Mouse (Mus musculus) liver, embryonic 12.5 days (tissue): ENCODE data around the gene Tyk2. TPM values are rescaled to one million over a fixed set of nuclear protein-coding genes. Genes with fewer than 3 reads are reported as not detected.
A peak's percentile ranks its signal among the peaks of the same experiment; 100 is the strongest.

Experiments
- ATAC-seq: fragments of 200-750 bp; cut with Nextera tagmentation; 2 replicates; pipeline ENCODE4 v1.8.0; 2017; ENCODE audit warnings: moderate number of reproducible peaks, mild to moderate bottlenecking, moderate library complexity
- H3K27ac ChIP-seq: fragments of 300-500 bp; sonication (generic); 2 replicates; pipeline ENCODE4 v1.5.1; 2016; ENCODE audit warnings: mild to moderate bottlenecking
- H3K27me3 ChIP-seq: fragments of 300-500 bp; sonication (generic); replicated peaks from 2 replicates; pipeline ENCODE4 v1.6.1; 2016; ENCODE audit warnings: mild to moderate bottlenecking, moderate library complexity
- H3K36me3 ChIP-seq: fragments of 300-500 bp; sonication (generic); 2 replicates; pipeline ENCODE4 v1.6.1; 2016; ENCODE audit warnings: mild to moderate bottlenecking, moderate library complexity
- H3K4me1 ChIP-seq: fragments of 300-500 bp; sonication (generic); 2 replicates; pipeline ENCODE4 v1.6.1; 2016
- H3K4me2 ChIP-seq: fragments of 300-500 bp; sonication (generic); 2 replicates; pipeline ENCODE4 v1.6.1; 2016; ENCODE audit warnings: mild to moderate bottlenecking, moderate library complexity
- H3K4me3 ChIP-seq: fragments of 300-500 bp; sonication (generic); 2 replicates; pipeline ENCODE4 v1.5.1; 2016; ENCODE audit warnings: mild to moderate bottlenecking, moderate library complexity
- H3K9ac ChIP-seq: fragments of 300-500 bp; sonication (generic); 2 replicates; pipeline ENCODE4 v1.6.1; 2016; ENCODE audit warnings: mild to moderate bottlenecking, moderate library complexity
- H3K9me3 ChIP-seq: fragments of 300-500 bp; sonication (generic); replicated peaks from 2 replicates; pipeline ENCODE4 v1.6.1; 2016; ENCODE audit warnings: mild to moderate bottlenecking, moderate library complexity
- WGBS: fragments of 180-500 bp; shearing (Covaris S2); methylation state at CpG from one replicate; pipeline ENCODE4 v1.1.7; 2016; ENCODE audit not compliant: insufficient replicate concordance; 5-methylcytosine and 5-hydroxymethylcytosine counted together
- microRNA-seq: library from miRNA; unstranded; fragments of <30 nt; microRNA quantifications from one replicate; pipeline ENCODE4, GENCODE M21; 2017
- polyA plus RNA-seq: library from polyadenylated mRNA; unstranded; fragments of >200 nt; fragmentation: Nextera tagmentation; extraction: Ambion mirVana; gene quantifications from 2 replicates; pipeline ENCODE4 v1.2.1, GENCODE M21; 2016

The Tyk2 gene
- polyA plus RNA-seq, 1 experiment from 2014 or later: 8.5 TPM

DNA sequence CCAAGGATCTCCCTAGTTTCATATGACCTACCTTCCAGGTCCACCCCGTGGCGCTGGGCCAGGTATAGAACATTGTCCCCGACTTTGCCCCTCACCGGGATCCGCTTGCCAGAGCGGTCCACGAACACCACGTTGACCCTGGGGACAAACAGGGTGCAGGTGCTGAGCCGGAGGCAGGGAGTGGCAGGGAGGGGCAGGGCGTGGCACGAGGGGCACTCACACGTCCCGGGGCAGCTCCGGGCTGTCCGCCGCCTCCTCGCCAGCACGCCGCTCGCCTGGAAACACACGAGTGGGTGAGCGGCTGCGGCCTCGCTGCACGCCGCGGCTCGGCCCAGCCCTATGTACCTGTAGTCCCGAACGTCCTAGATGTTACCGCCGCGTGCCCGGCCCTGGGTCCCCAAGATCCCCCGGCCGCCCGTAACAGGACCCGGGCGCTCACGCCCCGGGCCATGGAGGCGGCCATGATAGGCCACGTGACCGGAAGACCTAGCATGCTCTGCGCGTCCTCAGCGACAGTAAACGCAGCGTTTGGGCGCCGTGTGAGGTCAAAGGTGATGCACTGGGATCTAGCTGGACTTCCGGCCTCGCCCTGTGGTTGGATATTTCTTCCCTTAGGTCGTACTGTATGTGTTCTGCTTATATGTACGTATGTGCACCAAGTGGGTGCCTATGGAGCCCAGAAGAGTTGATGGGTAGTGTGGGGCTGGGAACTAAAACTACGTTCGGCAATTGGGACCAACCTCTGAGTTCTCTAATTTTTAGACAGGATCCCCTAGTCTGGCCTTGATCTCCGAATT lies 57.8 kb downstream of the Tyk2 start, which contains the start of the genes Gm49373 and Fdx1l:
Gene Gm49373, minus strand, starts transcription at position 53 of the 797 bp plus-strand sequence.
Gene Fdx1l, minus strand, starts transcription at position 571 of the 797 bp plus-strand sequence.
- peak within 1 kb of the TSS; percentile 73 for H3K27ac ChIP-seq
- H3K4me3 ChIP-seq: peak within 1 kb of the TSS; percentile 87
- no peaks in the 10 kb centered on the region for H3K27me3 ChIP-seq
- peak within 1 kb of the TSS; percentile 93 for H3K4me2 ChIP-seq
- H3K36me3 ChIP-seq: peaks cover 77% of the 10 kb centered on the region
- ATAC-seq: peak; percentile 91
- WGBS: 1% methylated on average over 58 of the region's 58 CpGs
- no peaks in the 10 kb centered on the region for H3K9me3 ChIP-seq
- peaks cover 33% of the 10 kb centered on the region for H3K4me1 ChIP-seq
- peak within 1 kb of the TSS; percentile 85 for H3K9ac ChIP-seq

DNA sequence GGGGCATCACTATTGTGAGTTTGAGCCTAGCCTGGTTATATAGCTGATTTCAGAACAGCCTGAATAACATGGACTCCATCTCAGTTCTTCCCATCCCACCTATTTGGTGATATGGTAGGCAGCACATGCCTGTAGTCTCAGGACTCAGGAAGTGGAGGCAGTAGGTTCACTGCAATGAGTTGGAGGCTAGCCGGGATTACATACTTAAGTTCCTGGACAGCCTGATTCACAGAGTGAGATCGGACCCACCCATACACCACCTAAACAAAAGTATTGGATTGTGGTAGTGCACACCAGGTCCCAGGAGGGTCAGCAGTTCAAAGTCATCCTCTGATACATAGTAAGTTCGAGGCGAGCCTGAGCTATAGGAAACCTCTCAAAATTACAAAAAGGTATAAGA lies 58.4 kb downstream of the Tyk2 start:
- WGBS: 9% methylated on average over 4 of the region's 4 CpGs
- Histone ChIP-seq H3K4me3 (peak overlapping the region; percentile 87), H3K4me2 (peak overlapping the region; percentile 93), H3K4me1 (peaks cover 33% of the 10 kb centered on the region), H3K9me3 (no peaks in the 10 kb centered on the region), H3K9ac (peak overlapping the region; percentile 85), H3K27ac (peak overlapping the region; percentile 73), H3K27me3 (no peaks in the 10 kb centered on the region), H3K36me3 (peaks cover 77% of the 10 kb centered on the region)
- ATAC-seq: peak; percentile 18

DNA sequence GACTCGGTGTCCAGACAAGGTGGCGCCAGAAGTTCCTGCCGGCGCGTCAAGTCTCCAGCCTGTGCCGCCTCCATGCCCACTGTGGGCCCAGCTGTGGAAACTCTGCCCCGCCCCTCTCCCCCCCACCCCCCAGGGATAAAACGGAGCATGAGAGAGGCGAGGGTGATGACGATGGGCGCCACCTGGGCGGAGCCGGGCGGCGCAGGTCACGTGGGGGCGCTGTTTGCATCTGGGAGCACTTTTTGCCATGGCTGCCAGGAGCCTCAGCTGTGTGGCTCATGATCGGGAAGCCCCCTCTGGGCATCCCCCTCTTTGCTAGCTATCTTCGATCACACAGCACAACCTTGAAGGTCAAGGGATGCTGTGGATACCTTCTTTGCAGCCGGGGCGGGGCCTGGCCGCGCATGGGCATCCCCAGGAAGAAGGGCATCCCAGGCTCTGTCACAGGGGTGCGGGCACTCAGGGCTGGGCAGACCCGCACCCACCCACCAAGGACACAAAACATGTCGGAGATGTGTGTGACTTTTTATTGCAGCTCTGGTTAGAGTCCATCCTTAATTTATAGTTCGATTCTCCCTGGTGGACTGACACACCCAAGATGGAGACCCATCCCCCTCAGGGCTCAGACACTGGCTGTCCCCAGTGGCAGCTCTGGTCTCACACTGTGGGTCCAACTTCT lies 63.9 kb downstream of the Tyk2 start, which contains the start of gene Zglp1:
Gene Zglp1, minus strand, starts transcription at position 88 of the 679 bp plus-strand sequence.
- Histone ChIP-seq H3K36me3 (peaks cover 89% of the 10 kb centered on the region), H3K9me3 (no peaks in the 10 kb centered on the region), H3K4me2 (no peak within 1 kb of the TSS), H3K27me3 (no peaks in the 10 kb centered on the region), H3K27ac (no peak within 1 kb of the TSS), H3K9ac (no peak within 1 kb of the TSS), H3K4me3 (no peak within 1 kb of the TSS), H3K4me1 (peaks cover 12% of the 10 kb centered on the region)
- WGBS: 82% methylated on average over 27 of the region's 27 CpGs
- peak; percentile 29; the same call in 1 of the 2 replicates for ATAC-seq

DNA sequence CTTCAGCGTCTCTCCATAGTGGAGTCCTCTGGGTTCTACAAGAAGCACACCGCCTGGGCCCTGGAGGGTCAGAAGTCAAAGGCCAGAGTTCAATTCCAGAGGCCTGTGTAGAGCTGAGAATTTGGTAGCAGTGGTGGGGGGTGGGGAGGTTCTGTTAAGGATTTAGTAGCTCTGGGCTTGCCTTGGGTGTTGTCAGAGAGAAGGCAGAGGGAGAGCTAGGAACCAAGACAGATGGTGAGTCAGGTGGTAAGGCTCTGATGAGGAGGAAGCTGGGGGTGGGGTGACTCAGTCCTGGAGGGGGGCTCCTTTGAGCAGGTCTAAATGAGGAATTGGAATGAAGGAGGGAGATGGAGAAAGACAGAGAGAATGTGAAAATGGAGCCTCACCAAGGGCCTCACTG lies 68.1 kb downstream of the Tyk2 start:
- no peak for ATAC-seq
- WGBS: 81% methylated on average over 2 of the region's 2 CpGs
- Histone ChIP-seq H3K36me3 (peaks cover 63% of the 10 kb centered on the region), H3K9me3 (no peaks in the 10 kb centered on the region), H3K27me3 (no peaks in the 10 kb centered on the region), H3K4me1 (0 out of 2 replicates have a peak, but pooled peaks cover 5% of the 10 kb centered on the region), H3K4me3 (no peak overlapping the region), H3K9ac (no peak overlapping the region), H3K27ac (no peak overlapping the region), H3K4me2 (no peak overlapping the region)

Small RNA genes lying within 50 kb of the gene (microRNA-seq; reads per million reads assigned to microRNA genes)
- 1.1 reads per million for gene Mir7082

Other genes with a start within 250 kb of the Tyk2 start
- gene Ppan, start 243.1 kb downstream of the Tyk2 start, polyA plus RNA-seq: 124 and 132 TPM in 2 replicates
- gene Eif3g, start 232.6 kb downstream of the Tyk2 start, polyA plus RNA-seq: 303 and 313 TPM in 2 replicates
- 97.3 and 101 TPM in 2 replicates for gene Dnmt1, start 171.4 kb downstream of the Tyk2 start, polyA plus RNA-seq
- gene S1pr2, start 154.5 kb downstream of the Tyk2 start, polyA plus RNA-seq: 6.6 and 6.7 TPM in 2 replicates
- 89.3 and 91.4 TPM in 2 replicates for gene Mrpl4, start 128.5 kb downstream of the Tyk2 start, polyA plus RNA-seq
- 9.9 TPM in 2 replicates for gene Icam1, start 115.3 kb downstream of the Tyk2 start, polyA plus RNA-seq
- gene Icam4, start 101.9 kb downstream of the Tyk2 start, polyA plus RNA-seq: 231 and 238 TPM in 2 replicates
- gene Icam5, start 99.2 kb downstream of the Tyk2 start, polyA plus RNA-seq: 0.42 and 0.45 TPM in 2 replicates
- 0.62 TPM in 1 of 2 replicates, not detected in the other for gene Zglp1, start 64.2 kb downstream of the Tyk2 start, polyA plus RNA-seq
- gene Gm49373, start 58.1 kb downstream of the Tyk2 start, polyA plus RNA-seq: 0.77 and 0.98 TPM in 2 replicates
- gene Fdx1l, start 57.6 kb downstream of the Tyk2 start, polyA plus RNA-seq: 48.7 and 49.6 TPM in 2 replicates
- gene Gm38431, start 39.2 kb downstream of the Tyk2 start, polyA plus RNA-seq: 1.2 and 2.1 TPM in 2 replicates
- 39.8 and 43.8 TPM in 2 replicates for gene Raver1, start 39.2 kb downstream of the Tyk2 start, polyA plus RNA-seq
- gene Cdc37, start 18.7 kb upstream of the Tyk2 start, polyA plus RNA-seq: 221 and 228 TPM in 2 replicates
- 2.6 and 2.9 TPM in 2 replicates for gene Pde4a, start 34.5 kb upstream of the Tyk2 start, polyA plus RNA-seq
- 39.8 and 41.6 TPM in 2 replicates for gene Keap1, start 108.1 kb upstream of the Tyk2 start, polyA plus RNA-seq
- gene S1pr5, start 117.2 kb upstream of the Tyk2 start, polyA plus RNA-seq: 0.10 and 0.12 TPM in 2 replicates
- gene Atg4d, start 134.1 kb upstream of the Tyk2 start, polyA plus RNA-seq: 85.7 and 85.9 TPM in 2 replicates
- gene Kri1, start 156.7 kb upstream of the Tyk2 start, polyA plus RNA-seq: 14.5 and 15.5 TPM in 2 replicates
- gene Cdkn2d, start 160.2 kb upstream of the Tyk2 start, polyA plus RNA-seq: 87.4 and 88.6 TPM in 2 replicates
- gene Ap1m2, start 181.1 kb upstream of the Tyk2 start, polyA plus RNA-seq: 0.10 and 0.25 TPM in 2 replicates
- gene Slc44a2, start 189.5 kb upstream of the Tyk2 start, polyA plus RNA-seq: 29.2 and 32.5 TPM in 2 replicates
- gene Ilf3, start 236.6 kb upstream of the Tyk2 start, polyA plus RNA-seq: 84.1 and 85.3 TPM in 2 replicates